Mouse (Mus musculus) midbrain, postnatal 0 days (tissue): ENCODE measurements around the gene Nnat. TPM values are rescaled to one million over a fixed set of nuclear protein-coding genes. Genes with fewer than 3 reads are reported as not detected.
A peak's percentile ranks its signal among the peaks of the same experiment; 100 is the strongest.

Experiments
- ATAC-seq: fragments of 200-750 bp; cut with Nextera tagmentation; 2 replicates; pipeline ENCODE4 v1.8.0; 2017; ENCODE audit warnings: moderate number of reproducible peaks, mild to moderate bottlenecking, moderate TSS enrichment, moderate library complexity; ENCODE audit not compliant: low FRiP score
- DNase-seq: peaks from one replicate; pipeline ENCODE4 v3.0.0-alpha.2; 2015; ENCODE audit warnings: low spot score
- H3K27ac ChIP-seq: fragments of 300-500 bp; sonication (generic); 2 replicates; pipeline ENCODE4 v1.5.1; 2014; ENCODE audit warnings: low read depth, mild to moderate bottlenecking, low read length, mixed read lengths
- H3K27me3 ChIP-seq: fragments of 300-500 bp; sonication (generic); 2 replicates; pipeline ENCODE4 v1.6.1; 2014; ENCODE audit warnings: low read length, control low read depth, mixed read lengths; ENCODE audit not compliant: insufficient read depth
- H3K36me3 ChIP-seq: fragments of 300-500 bp; sonication (generic); 2 replicates; pipeline ENCODE4 v1.6.1; 2014; ENCODE audit warnings: low read length, control low read depth, mixed read lengths; ENCODE audit not compliant: insufficient read depth
- H3K4me1 ChIP-seq: fragments of 300-500 bp; sonication (generic); 2 replicates; pipeline ENCODE4 v1.6.1; 2014; ENCODE audit warnings: mild to moderate bottlenecking, control low read depth, antibody characterized with exemption, low read length, mixed read lengths; ENCODE audit not compliant: insufficient read depth
- H3K4me2 ChIP-seq: fragments of 300-500 bp; sonication (generic); 2 replicates; pipeline ENCODE4 v1.6.1; 2014; ENCODE audit warnings: low read depth, mild to moderate bottlenecking, low read length, mixed read lengths; ENCODE audit not compliant: poor library complexity, severe bottlenecking
- H3K4me3 ChIP-seq: fragments of 300-500 bp; sonication (generic); 2 replicates; pipeline ENCODE4 v1.5.1; 2014; ENCODE audit warnings: low read depth, mild to moderate bottlenecking, low read length, moderate library complexity
- H3K9ac ChIP-seq: fragments of 300-500 bp; sonication (generic); replicated peaks from 2 replicates; pipeline ENCODE4 v1.6.1; 2014; ENCODE audit warnings: mild to moderate bottlenecking, low read length, moderate library complexity, mixed read lengths; ENCODE audit not compliant: poor library complexity, severe bottlenecking
- H3K9me3 ChIP-seq: fragments of 300-500 bp; sonication (generic); 2 replicates; pipeline ENCODE4 v1.6.1; 2016; ENCODE audit warnings: low read length, control low read depth
- CTCF ChIP-seq: IDR thresholded peaks from 2 replicates; pipeline ENCODE4 v1.5.1; 2016; ENCODE audit warnings: antibody characterized with exemption, mild to moderate bottlenecking
- WGBS: fragments of 180-500 bp; shearing (Covaris S2); extraction: QIAGEN DNeasy Blood & Tissue Kit; methylation state at CpG from one replicate; pipeline ENCODE4 v1.1.7; 2014; 5-methylcytosine and 5-hydroxymethylcytosine counted together
- polyA plus RNA-seq: library from polyadenylated mRNA; unstranded; fragments of >200 nt; fragmentation: Nextera tagmentation; extraction: Ambion mirVana; gene quantifications from 2 replicates; pipeline ENCODE4 v1.2.1, GENCODE M21; 2015
- total RNA-seq: library from RNA; depleted of rRNA; stranded (reverse); fragments of >200 nt; gene quantifications from 2 replicates; pipeline ENCODE4 v1.2.3, GENCODE M21; 2014

Gene Nnat
- total and polyA plus RNA-seq, 2 experiments from 2014 or later, result 7,900 to 8,374 TPM

DNA sequence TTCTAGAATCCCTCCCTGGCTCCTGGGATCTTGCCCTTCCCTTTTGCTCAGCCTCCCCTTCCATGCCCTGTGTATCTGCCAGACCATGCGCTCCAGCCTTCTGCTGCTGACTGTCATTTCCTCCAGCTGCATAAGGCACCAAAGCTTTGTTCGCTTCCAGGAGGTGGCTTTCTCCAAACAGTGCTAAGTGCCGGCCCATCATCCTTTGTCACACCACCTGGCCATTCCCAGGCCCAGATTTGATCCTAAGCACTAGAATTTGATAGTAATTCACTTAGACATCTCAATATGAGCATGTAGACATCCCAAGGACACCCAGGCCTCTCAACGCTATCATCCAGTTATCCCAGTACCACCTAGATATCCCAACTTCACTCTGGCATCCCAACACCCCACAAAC, 25.7 kb upstream of the Nnat start:
- DNase-seq, result no peak
- no peak overlapping the region for H3K4me2 ChIP-seq

DNA sequence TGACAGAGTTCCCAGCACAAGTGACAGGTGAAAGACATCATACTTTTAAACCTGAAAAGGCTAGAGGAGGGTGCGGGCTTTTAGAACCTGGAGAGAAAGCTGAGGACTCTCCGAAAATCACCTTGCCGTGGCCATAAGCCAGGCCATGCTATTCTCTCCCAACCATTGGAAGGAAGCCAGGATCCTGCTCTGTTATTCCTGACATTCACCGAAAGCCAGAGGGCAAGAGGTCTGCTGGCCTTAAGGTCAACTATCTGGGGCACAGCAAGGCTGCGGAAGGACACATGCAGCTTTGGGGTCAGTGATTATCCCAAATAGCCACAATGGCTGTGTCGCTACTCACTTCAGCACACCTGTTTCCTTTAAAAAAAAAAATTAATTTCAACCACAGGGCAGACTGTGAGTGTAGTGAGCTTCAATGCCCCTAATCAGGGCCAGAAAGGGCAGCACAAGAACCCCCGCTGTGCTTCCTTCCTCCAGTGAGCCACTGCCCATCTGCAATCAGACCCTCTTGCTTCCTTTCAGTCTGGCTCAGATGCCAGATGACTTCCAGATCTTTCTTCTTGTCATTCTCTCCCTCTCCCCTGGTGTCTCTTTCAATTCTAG, 23.3 kb upstream of the Nnat start:
- peaks cover 40% of the 10 kb centered on the region for H3K4me1 ChIP-seq
- no peak overlapping the region for H3K4me2 ChIP-seq
- DNase-seq, result no peak
- H3K27ac ChIP-seq, result peak overlapping the region; percentile 64
- ATAC-seq, result no peak
- WGBS, result 58% methylated on average over 7 of the region's 7 CpGs
- H3K4me3 ChIP-seq, result no peak overlapping the region
- H3K36me3 ChIP-seq, result 0 out of 2 replicates have a peak, but pooled peaks cover 4% of the 10 kb centered on the region
- H3K9ac ChIP-seq, result no peak overlapping the region
- H3K27me3 ChIP-seq, result no peaks in the 10 kb centered on the region
- H3K9me3 ChIP-seq, result no peaks in the 10 kb centered on the region
- TF ChIP-seq CTCF, result no peak

More for the DNA sequence above, 25.7 kb upstream of the Nnat start:
- no peak for TF ChIP-seq CTCF
- Histone ChIP-seq H3K27me3 (no peaks in the 10 kb centered on the region), H3K4me1 (peaks cover 50% of the 10 kb centered on the region), H3K9ac (no peak overlapping the region), H3K4me3 (no peak overlapping the region), H3K9me3 (no peaks in the 10 kb centered on the region), H3K36me3 (0 out of 2 replicates have a peak, but pooled peaks cover 4% of the 10 kb centered on the region), H3K27ac (no peak overlapping the region)
- no peak for ATAC-seq
- WGBS, result 68% methylated on average over 4 of the region's 4 CpGs

DNA sequence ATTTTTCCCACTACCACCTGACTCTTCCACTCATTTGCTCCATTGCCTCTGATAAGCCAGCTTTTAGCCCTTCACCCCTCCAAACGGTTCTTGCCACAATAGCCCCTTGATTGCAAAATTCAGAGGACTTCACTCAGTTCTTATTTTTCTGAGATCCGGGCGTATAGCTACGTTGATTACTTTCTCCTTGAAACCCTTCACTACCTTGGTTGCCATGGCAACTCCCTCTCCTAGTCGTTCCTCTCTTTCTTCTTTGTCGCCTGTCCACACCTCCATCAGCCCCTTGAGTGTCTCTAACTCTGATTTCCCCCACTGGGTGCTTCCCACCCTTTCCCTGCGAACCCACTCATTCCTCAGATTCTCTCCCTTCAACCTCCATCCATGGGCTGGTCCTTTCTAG, 22.8 kb upstream of the Nnat start:
- Histone ChIP-seq H3K36me3 (0 out of 2 replicates have a peak, but pooled peaks cover 4% of the 10 kb centered on the region), H3K27ac (peak overlapping the region; percentile 64), H3K4me3 (no peak overlapping the region), H3K27me3 (no peaks in the 10 kb centered on the region), H3K9me3 (no peaks in the 10 kb centered on the region), H3K4me2 (no peak overlapping the region), H3K9ac (no peak overlapping the region), H3K4me1 (peaks cover 43% of the 10 kb centered on the region)
- DNase-seq, result peak; percentile 85
- no peak for ATAC-seq
- TF ChIP-seq CTCF, result no peak
- WGBS, result 13% methylated on average over 7 of the region's 7 CpGs

DNA sequence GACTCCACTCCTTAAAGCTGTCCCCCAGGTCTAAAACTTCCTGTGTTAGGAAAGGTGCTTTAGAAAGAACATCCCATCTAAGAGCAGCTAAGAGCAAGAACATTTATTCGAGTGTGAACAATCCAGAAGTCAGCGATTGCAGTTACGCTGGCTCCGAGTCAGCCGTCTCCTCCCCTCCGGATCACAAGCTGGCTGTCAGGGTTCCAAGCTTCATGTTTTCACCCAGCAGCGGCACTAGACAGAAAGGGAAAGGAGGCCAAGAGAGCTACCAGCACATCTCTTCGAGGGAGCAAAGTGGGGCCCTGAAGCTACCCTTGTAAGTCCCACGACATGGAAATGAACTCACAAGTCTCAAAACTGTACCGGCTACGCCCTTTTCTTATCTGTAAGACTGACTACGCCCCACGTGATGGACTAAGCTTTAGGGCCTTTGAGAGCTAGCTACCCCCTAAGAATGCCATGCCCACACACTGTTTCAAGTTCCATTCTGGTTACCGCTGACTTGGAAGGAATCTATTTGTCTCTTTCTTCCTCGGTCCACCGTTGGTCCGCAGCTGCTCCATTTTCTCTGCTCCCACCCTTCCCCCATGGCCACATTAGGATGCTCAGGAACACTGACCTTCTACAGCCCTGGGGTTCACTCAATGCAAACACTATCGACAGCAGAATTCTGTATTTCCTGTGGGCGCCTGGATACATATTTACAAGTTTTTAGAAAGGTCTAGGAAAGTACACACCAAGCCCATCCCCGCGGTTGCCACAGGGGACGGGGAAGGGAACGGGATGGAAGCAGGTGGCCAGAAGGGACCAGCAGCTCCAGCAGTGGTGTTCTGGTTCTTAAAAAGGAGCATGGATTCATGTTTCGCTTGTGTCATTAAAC, 19.6 kb upstream of the Nnat start:
- Histone ChIP-seq H3K27ac (peak overlapping the region; percentile 62), H3K4me2 (no peak overlapping the region), H3K4me1 (peaks cover 45% of the 10 kb centered on the region), H3K36me3 (peaks cover 6% of the 10 kb centered on the region; the same call in 1 of the 2 replicates), H3K4me3 (no peak overlapping the region), H3K9ac (no peak overlapping the region), H3K27me3 (no peaks in the 10 kb centered on the region), H3K9me3 (no peaks in the 10 kb centered on the region)
- TF ChIP-seq CTCF, result no peak
- DNase-seq (peak; percentile 66), ATAC-seq (no peak)
- WGBS, result 32% methylated on average over 24 of the region's 24 CpGs

DNA sequence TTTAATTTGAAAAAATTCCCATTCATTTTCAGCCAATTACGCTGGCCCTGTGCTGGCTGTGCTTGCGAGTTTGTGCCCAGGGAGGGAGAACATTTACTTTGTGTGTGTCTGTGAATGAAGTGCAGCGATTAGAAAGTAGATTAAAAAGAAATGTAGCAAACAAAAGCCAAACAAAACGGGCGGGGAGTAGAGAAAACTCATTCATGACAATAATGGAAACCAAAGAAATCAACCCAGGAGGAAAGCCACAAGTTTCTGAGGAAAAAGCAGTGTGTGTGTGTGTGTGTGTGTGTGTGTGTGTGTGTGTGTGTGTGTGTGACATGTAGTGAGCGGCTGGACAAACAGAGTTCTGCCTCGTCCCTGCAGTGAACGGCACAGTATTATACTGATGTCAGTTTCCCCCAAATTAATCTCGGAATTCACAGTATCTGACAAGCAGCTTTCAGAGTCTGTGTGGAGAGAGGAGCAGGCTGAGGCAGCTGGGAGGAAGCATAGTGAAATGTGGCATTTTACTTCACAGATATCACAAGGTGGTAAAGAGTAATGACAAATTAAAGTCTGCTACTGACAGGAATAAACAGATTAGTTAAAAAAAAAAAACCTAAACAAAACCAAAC, 18.8 kb upstream of the Nnat start:
- ATAC-seq, result no peak
- Histone ChIP-seq H3K4me3 (no peak overlapping the region), H3K4me1 (peaks cover 48% of the 10 kb centered on the region), H3K4me2 (no peak overlapping the region), H3K36me3 (peaks cover 6% of the 10 kb centered on the region; the same call in 1 of the 2 replicates), H3K27ac (peak overlapping the region; percentile 65), H3K27me3 (no peaks in the 10 kb centered on the region), H3K9me3 (no peaks in the 10 kb centered on the region), H3K9ac (no peak overlapping the region)
- WGBS, result 21% methylated on average over 9 of the region's 9 CpGs
- no peak for TF ChIP-seq CTCF
- DNase-seq, result no peak
